Mouse (Mus musculus) left cerebral cortex, adult 2 months (tissue): Measurements from ENCODE around the gene Serac1. TPM values are rescaled to one million over a fixed set of nuclear protein-coding genes. Genes with fewer than 3 reads are reported as not detected.

Experiments used
- DNase-seq, 2 experiments: peaks; one replicate each; pipeline ENCODE4 v3.0.0; 2021 to 2022; ENCODE audit warnings: low spot score in 2 of 2, mixed read lengths in 1 of 2; ENCODE audit errors: extremely low spot score in 1 of 2
- H3K27ac ChIP-seq: fragments of 200-600 bp; 2 replicates; pipeline ENCODE4 v1.8.1; 2022
- H3K4me3 ChIP-seq: fragments of 200-600 bp; 2 replicates; pipeline ENCODE4 v1.8.1; 2022
- CTCF ChIP-seq: fragments of 200-600 bp; IDR thresholded peaks from 2 replicates; pipeline ENCODE4 v1.8.1; 2022; ENCODE audit warnings: antibody characterized with exemption, mild to moderate bottlenecking, moderate library complexity
- intact Hi-C: fragments of 180-260 bp; cut with DNase I; formaldehyde crosslinking; loops from one replicate; pipeline ENCODE4 v1.15.1; 2025
- total RNA-seq, 2 experiments: library from RNA; stranded (reverse); gene quantifications; 2 replicates each; pipeline ENCODE4 v1.2.3; 2021

The Serac1 gene
- total RNA-seq, 2 experiments from 2014 or later = 17.5 to 17.7 TPM

DNA sequence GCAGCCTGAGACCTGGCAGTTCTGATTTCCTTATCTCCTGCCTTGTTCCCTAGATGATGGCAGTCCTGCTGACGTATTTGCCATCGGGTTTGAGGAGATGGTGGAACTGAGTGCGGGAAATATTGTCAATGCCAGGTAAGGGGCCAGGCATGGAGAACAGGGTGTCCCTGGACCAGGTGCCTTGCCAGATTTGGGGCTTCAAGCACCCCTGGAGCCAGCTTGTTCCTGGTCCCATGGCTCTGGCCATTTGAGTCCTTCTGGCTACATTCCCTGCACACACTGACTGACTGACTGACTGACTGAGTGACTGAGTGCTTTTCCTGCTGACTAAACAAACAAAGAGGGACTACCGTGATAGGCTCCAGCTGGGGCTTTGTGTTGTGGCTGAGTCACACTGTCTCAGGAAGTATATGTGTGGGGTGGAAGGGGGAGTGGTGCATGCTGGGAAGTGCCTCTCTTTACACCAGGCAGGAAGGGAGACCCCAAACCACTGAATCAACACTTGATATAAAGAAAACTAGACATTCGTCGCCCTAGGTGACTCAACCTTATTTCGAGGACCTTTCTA lies 63.2 kb downstream of the Serac1 start:
- no peak overlapping the region; the same call in 1 of the 2 replicates for H3K27ac ChIP-seq
- H3K4me3 ChIP-seq = no peak overlapping the region
- no peak for DNase-seq
- intact Hi-C loops = no loop called here
- no peak for TF ChIP-seq CTCF

DNA sequence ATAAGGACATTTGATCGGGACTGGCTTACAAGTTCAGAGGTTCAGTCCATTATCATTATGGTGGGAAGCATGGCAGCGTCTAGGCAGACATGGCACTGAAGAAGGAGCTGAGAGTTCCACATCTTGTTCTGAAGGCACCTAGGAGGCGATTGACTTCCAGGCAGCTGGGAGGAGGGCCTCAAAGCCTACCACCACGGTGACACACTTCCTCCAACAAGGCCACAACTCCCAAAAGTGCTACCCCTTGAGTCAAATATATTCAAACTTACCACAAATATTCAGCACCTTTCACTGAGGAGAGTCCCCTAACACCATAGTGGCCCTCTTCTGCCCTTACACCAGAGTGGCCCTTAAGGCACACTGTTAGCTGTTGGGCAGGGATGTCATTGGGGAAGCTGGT lies 64.6 kb downstream of the Serac1 start:
- H3K4me3 ChIP-seq = no peak overlapping the region
- no peak for TF ChIP-seq CTCF
- intact Hi-C loops = no loop called here
- no peak overlapping the region for H3K27ac ChIP-seq
- DNase-seq = no peak

DNA sequence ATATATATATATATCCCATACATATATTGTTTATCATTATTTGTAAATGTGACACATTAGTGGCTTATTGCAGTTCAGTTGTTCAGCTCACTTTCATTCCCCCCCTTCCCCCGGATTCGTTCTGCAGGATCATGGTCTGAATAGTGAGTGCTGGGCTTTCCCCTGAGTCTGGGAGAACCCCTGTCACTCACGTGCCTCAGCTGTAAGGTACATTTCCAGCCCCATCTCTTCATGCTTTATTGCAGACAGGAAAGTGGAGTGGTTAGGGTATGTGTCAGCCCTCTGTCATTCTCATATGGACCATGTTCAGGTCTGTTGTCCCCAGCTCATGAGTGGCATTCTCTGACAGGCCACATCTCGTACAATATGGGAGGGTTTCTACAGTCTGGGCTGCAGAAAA lies 66.5 kb downstream of the Serac1 start:
- intact Hi-C loops = no loop called here
- Histone ChIP-seq H3K4me3 (no peak overlapping the region), H3K27ac (no peak overlapping the region)
- TF ChIP-seq CTCF = no peak
- DNase-seq = no peak

DNA sequence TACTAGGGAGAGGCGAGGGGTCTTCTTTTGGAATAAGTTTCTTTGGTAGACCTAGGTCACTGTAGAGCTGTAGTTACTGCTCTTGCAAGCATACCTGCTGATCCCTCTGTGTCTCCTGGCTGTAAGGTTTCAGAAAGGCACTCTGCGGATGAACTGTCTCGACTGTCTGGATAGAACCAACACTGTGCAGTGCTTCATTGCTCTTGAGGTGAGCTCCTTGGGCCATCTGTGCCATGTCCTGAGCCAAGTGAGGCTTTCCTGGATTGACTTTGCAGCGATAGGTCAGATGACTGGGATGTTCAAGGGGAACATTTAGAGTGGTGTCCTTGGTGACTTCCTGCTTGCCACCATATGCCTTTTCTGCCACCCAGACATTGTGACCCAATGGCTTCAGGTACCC lies 69.9 kb downstream of the Serac1 start:
- intact Hi-C loops = loop anchor here (5.0 kb wide), 1 partner anchor 212 kb away; no protein-coding TSS in a partner anchor
- Histone ChIP-seq H3K4me3 (no peak overlapping the region), H3K27ac (no peak overlapping the region)
- no peak for DNase-seq
- no peak for TF ChIP-seq CTCF

DNA sequence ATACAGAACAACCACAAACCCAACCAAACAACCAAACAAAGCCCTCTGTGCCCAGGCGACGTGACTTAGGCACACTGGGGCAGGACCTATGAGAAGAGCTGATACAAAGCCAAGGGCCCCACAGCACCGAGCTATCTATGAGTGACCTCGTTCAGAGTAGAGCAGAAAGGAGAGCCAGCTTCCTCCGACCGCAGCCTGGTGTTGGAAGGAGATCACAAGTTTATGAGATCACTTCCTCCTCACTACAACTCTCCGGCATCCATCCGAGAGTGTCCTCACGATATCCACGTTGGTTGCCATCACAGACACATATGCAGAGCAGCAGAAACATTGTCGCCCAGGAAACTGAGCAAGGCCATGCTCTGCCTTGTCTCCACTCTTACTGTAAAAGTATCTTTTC lies 71.0 kb downstream of the Serac1 start:
- intact Hi-C loops = loop anchor here (5.0 kb wide), 1 partner anchor 211 kb away; no protein-coding TSS in a partner anchor
- TF ChIP-seq CTCF = no peak
- Histone ChIP-seq H3K4me3 (no peak overlapping the region), H3K27ac (no peak overlapping the region)
- no peak for DNase-seq

DNA sequence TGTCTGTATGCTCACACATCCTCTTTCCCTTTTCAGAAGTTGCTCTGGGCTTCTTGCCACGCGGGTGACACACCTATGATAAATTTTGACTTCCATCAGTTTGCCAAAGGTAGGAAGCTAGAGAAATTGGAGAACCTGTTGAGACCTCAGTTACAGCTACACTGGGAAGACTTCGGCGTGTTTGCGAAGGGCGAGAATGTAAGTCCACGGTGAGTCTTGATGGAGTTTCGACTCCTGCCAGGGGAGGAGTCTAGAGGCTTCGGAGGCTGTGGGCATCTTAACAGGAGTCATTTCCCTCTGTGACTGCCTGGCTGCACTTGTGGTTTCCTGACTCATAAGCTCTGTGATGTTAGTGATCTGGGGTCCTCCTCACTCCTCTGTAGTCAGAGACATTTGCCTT lies 71.6 kb downstream of the Serac1 start:
- no peak for DNase-seq

DNA sequence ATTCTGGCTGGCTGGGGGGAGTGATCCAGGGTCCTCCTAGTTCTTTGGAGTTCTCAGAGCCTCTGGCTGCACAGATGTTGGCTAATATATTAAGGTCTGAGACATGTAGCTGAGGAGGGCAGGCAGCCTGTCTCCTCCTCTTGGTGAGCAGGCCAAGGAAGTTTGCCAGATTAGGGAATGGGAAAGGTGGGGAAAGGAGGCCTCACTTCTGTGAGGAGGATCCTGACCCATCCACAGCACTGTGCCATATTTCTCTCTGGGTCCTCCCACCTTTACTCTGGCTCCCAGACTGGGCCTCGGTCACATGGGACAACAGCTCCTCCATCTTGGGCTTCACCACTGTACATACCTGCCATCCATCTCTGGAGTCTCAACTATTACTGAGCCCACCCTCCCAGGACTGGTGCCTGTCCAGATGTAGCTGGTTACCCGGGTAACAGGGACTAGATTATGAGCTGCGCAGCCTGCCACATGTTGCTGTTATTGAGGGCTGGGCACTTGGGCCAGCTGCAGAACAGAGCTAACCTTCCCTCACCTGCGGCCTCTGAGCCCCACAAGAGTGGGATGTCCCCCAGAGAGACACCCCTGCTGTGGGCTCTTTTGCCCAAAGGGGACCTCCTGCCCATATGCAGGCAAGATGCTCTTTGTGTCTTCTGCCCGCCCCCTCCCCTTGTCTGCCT lies 72.3 kb downstream of the Serac1 start:
- DNase-seq = no peak
- no peak for TF ChIP-seq CTCF

More for the DNA sequence above, 71.6 kb downstream of the Serac1 start:
- intact Hi-C loops = loop anchor here (2.0 to 5.0 kb wide), 2 partner anchors 31 to 211 kb away; no protein-coding TSS in a partner anchor
- Histone ChIP-seq H3K4me3 (no peak overlapping the region), H3K27ac (no peak overlapping the region; the same call in 1 of the 2 replicates)
- no peak for TF ChIP-seq CTCF

DNA sequence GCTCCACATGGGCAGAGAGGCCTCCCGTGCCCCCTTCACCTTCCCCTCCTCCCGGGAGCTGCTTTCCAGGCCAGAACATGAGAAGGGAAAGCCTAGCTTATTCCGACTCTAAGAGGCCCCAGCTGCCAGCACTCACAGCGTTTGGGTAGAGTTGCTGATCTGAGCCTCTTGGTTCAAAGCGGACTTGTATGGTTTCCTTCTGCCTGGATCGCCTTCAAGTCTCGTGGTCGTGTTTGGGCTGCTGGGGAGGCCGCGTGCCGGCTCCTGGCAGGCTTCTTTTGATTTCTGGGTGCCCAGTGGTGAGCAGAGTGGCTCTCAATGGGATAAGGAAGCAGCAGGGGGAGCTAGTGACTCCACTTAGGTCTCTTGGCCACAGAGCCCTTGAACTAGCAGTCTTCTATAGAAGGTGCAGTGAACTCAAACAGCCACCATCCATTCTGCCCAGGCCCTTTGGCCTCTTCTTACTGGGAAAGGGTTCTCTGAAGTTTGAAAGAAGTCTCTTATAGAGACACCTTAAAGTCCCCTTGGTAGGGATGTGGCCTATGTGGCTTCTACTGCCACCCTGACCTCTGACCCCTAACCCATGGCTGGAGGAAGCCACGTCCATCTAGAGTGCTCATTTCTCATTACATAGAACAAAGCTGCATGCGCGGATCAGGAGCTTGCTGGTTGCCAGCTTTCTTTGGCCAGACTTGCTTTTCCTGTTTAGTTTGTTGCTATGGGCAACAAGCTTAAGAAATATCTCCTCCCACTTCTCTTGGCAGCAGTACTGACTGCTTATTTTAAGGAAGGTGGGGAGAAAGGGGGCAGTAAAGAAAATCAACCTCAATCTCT lies 73.7 kb downstream of the Serac1 start:
- peak; percentile 54 to 61 for DNase-seq

More for the DNA sequence above, 72.3 kb downstream of the Serac1 start:
- no peak overlapping the region for H3K4me3 ChIP-seq
- peak overlapping the region; percentile 1; the same call in 1 of the 2 replicates for H3K27ac ChIP-seq
- intact Hi-C loops = loop anchor here (2.0 to 5.0 kb wide), 2 partner anchors 30 to 210 kb away; no protein-coding TSS in a partner anchor

DNA sequence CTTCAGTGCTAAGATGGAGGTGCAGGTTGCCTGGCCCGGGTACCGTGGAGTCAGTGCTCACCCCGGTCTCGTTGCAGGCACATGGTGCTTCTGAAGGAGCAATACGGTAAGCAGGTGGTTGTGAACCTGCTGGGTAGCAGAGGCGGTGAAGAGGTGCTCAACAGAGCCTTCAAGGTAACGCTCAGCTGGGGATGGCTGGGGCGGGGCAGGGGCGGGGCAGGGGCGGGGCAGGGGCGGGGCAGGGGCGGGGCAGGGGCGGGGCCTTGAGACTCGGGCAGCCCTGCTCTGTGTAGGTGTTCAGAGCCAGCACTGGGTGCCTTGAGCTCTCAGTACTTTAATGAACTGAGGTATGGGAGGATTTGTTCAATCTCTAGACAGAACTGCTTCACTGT lies 74.3 kb downstream of the Serac1 start:
- no peak for DNase-seq
- no peak for TF ChIP-seq CTCF
- H3K4me3 ChIP-seq = no peak overlapping the region
- intact Hi-C loops = loop anchor here (5.0 kb wide), 1 partner anchor 208 kb away; no protein-coding TSS in a partner anchor
- H3K27ac ChIP-seq = peak overlapping the region; percentile 91

More for the DNA sequence above, 73.7 kb downstream of the Serac1 start:
- no peak overlapping the region for H3K4me3 ChIP-seq
- intact Hi-C loops = loop anchor here (2.0 to 5.0 kb wide), 2 partner anchors 29 to 209 kb away; no protein-coding TSS in a partner anchor
- H3K27ac ChIP-seq = peak overlapping the region; percentile 91
- TF ChIP-seq CTCF = peak; percentile 43

DNA sequence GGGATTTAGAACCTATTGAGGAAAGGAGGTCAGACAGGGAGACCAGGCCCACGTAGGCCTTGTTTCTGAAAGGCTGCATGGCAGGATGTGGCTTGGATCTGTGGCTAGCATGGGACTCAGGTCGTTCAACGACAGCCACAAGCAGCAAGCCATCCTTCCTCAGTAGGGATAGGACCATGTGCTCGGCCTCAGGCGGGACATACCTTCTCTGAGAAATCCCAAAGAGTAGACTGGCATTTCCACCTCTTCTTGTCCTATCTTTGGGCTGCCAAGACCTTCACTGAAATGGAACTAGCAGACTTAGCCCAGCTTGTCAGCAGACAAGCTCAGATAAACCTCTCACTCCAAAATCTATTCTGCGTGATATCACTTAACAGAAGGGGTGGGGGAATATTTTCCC lies 75.9 kb downstream of the Serac1 start:
- H3K4me3 ChIP-seq = no peak overlapping the region
- intact Hi-C loops = no loop called here
- TF ChIP-seq CTCF = no peak
- no peak for DNase-seq
- peak overlapping the region; percentile 56 for H3K27ac ChIP-seq

DNA sequence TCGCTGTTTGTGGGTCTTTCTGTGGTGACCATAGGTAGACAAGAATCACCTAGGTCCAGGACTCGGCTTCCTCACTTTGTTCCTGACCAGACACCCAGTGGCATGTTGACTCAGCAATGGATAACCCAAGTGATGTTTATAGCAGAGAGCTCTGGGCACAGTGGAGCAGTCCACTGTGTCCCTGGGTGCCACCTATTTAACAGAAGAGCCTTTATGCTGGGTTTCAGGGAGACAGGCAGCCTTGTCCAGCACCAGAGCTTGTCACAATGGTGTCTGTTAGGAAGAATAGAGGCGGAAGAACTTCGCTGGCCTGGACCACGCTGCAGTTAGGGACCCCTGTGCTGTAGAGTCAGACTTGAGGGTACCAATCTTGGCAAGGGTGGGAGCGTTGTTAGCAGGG lies 77.0 kb downstream of the Serac1 start:
- intact Hi-C loops = no loop called here

DNA sequence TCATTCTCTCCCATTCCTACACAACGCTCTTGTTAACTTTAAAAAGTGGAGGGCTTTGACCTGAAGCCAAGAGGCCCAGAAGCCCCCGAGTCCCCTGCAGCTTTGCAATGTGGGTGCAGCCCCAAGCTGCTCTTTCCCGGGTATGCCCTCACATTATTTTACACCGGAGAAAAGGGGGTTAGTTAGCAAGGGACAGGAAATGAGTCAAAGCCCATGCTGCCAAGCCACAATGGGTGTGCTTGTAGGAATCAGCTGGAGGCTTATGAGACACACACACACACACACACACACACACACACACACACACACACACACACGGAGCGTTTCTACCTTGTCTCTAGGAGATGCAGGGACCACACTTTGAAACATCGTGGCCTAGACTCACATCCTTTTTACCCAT lies 77.7 kb downstream of the Serac1 start:
- H3K27ac ChIP-seq = peak overlapping the region; percentile 26; the same call in 1 of the 2 replicates
- intact Hi-C loops = no loop called here

More for the DNA sequence above, 77.0 kb downstream of the Serac1 start:
- Histone ChIP-seq H3K4me3 (no peak overlapping the region), H3K27ac (peak overlapping the region; percentile 56)
- no peak for TF ChIP-seq CTCF
- DNase-seq = no peak

More for the DNA sequence above, 77.7 kb downstream of the Serac1 start:
- TF ChIP-seq CTCF = no peak
- no peak overlapping the region for H3K4me3 ChIP-seq
- DNase-seq = no peak
